Mouse (Mus musculus): Measurements from ENCODE around the gene Pde6h. TPM values are rescaled to one million over a fixed set of nuclear protein-coding genes. Genes with fewer than 3 reads are reported as not detected.

The Pde6h gene
- polyA plus RNA-seq, 1 experiment from 2014 or later, result not detected

DNA sequence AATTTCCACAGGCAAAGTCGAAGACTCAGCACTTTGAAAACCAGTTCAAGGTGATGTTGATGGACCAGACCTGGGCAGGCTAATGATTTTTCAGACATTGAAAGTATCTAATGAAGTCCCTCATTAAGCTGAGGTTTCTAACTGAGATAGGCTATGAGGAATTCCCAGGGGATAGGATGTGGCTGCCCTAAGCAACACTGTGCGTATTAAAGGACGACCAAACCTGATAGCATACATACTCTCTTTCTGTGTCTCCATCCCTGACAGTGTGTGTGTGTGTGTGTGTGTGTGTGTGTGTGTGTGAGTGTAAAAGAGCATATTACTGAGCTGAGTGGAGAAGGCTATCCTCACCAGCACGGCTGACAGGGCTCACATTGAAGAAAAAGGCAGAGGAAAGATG lies 80.7 kb downstream of the Pde6h start:
- ATAC-seq (ENCODE audit: insufficient number of reproducible peaks, insufficient read depth, low FRiP score, low TSS enrichment, low read depth), result no peak
- no peaks in the 10 kb centered on the region for H3K9me3 ChIP-seq
- H3K9ac ChIP-seq, result no peak overlapping the region
- H3K27me3 ChIP-seq, result no peaks in the 10 kb centered on the region
- no peak overlapping the region for H3K27ac ChIP-seq
- no peaks in the 10 kb centered on the region for H3K4me1 ChIP-seq
- H3K4me3 ChIP-seq, result no peak overlapping the region
- no peaks in the 10 kb centered on the region for H3K36me3 ChIP-seq
- no peak overlapping the region for H3K4me2 ChIP-seq
- WGBS, result 86% methylated on average over 4 of the region's 4 CpGs

DNA sequence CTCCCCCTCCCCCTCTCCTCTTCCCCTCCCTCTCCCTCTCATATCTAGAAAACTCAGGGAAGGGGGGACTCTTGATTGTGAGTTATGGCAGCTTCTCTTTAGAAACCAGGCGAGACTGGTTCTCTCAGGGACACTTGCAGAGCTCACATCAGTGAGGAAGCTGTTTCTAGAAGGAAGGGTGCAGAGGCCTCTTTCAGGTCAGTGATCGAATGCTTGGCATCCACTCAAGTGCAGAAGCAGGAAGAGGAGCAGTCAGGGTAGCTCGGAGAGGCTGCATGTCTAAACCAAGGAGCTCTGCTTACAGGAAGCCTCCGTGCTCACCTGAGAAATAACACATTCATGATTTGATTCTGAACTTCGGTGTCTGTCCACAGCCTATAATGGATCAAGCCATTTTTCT lies 87.6 kb downstream of the Pde6h start:
- H3K9me3 ChIP-seq, result no peaks in the 10 kb centered on the region
- 83% methylated on average over 5 of the region's 5 CpGs for WGBS

DNA sequence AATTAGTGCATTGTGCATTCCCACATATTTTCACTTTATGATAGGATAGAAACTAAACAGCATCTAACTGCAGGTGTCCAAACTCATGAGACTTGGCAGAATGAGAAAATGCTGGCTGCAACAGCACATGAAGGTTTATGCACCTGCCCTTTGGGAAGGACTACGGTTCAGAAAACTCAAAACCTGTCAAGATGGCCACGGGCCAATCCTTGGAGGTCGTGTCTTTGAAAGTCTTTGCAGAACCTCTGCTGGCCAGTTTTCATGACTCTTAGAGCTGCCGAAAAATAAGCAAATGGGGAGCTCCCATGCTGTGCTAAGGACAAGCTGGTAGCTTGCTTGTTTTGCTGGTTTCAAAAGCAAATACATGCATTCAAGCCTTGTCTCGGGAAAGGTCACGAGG lies 90.7 kb downstream of the Pde6h start:
- H3K27me3 ChIP-seq, result no peaks in the 10 kb centered on the region; the same call in 1 of the 2 replicates
- WGBS, result 82% methylated on average over 6 of the region's 6 CpGs
- H3K4me2 ChIP-seq, result no peak overlapping the region
- peaks cover 14% of the 10 kb centered on the region for H3K4me1 ChIP-seq
- H3K4me3 ChIP-seq, result no peak overlapping the region
- no peaks in the 10 kb centered on the region for H3K36me3 ChIP-seq
- no peak overlapping the region for H3K9ac ChIP-seq
- no peak for ATAC-seq (ENCODE audit: insufficient number of reproducible peaks, insufficient read depth, low FRiP score, low TSS enrichment, low read depth)
- no peaks in the 10 kb centered on the region for H3K9me3 ChIP-seq
- H3K27ac ChIP-seq, result no peak overlapping the region

More for the DNA sequence above, 87.6 kb downstream of the Pde6h start:
- Histone ChIP-seq H3K9ac (no peak overlapping the region), H3K4me3 (no peak overlapping the region), H3K27ac (no peak overlapping the region), H3K4me2 (no peak overlapping the region), H3K27me3 (no peaks in the 10 kb centered on the region; the same call in 1 of the 2 replicates), H3K4me1 (0 out of 2 replicates have a peak, but pooled peaks cover 4% of the 10 kb centered on the region), H3K36me3 (no peaks in the 10 kb centered on the region)
- ATAC-seq (ENCODE audit: insufficient number of reproducible peaks, insufficient read depth, low FRiP score, low TSS enrichment, low read depth), result no peak

DNA sequence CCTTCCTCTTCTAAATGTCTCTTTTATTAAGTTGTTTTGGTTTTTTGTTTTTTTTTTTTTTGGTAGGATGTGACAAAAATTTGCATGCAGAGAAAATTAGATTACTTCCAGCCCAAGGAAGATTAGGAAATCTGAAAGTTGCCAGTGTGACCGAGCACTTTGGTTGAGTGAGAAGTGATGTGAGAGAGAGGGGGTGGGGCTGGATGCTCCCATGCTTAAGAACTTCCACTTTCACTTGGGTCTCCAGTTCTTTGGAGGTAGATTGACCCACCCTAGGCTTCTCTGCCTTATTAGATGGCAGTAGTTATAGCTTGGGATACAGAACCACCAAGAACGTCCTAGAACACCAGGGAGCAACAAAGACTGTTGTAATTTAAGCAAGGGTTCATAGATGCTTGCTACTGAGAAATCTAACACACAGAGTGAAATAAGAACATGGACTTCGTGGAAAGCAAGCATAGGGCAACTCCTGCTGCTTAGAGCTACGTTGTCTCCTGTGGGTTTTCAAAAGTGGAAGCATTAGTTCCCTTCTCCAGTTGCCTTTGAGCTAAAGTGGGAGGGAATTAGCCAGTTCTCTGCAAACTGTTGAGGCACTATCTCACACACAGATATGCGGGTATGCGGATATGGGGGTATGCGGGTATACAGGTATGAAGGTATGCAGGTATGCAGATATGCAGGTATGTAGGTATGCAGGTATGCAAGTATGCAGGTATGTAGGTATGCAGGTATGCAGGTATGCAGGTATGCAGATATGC lies 93.8 kb downstream of the Pde6h start:
- WGBS, result 75% methylated on average over 7 of the region's 7 CpGs
- 0 out of 2 replicates have a peak overlapping the region, but pooled peaks have one; percentile 10 for H3K4me2 ChIP-seq
- peak overlapping the region; percentile 72 for H3K27ac ChIP-seq
- no peaks in the 10 kb centered on the region for H3K36me3 ChIP-seq
- no peak overlapping the region for H3K9ac ChIP-seq
- H3K9me3 ChIP-seq, result no peaks in the 10 kb centered on the region
- peaks cover 16% of the 10 kb centered on the region for H3K4me1 ChIP-seq
- no peaks in the 10 kb centered on the region; the same call in 1 of the 2 replicates for H3K27me3 ChIP-seq
- no peak for ATAC-seq (ENCODE audit: insufficient number of reproducible peaks, insufficient read depth, low FRiP score, low TSS enrichment, low read depth)
- H3K4me3 ChIP-seq, result no peak overlapping the region

Other genes with a start within 250 kb of the Pde6h start
- gene Gucy2c, start 142.1 kb upstream of the Pde6h start, polyA plus RNA-seq (2015; fragmentation: Nextera tagmentation; extraction: Ambion mirVana), result 0.36 TPM in 1 of 2 replicates, not detected in the other
- gene Hist4h4, start 119.4 kb upstream of the Pde6h start, polyA plus RNA-seq (2015; fragmentation: Nextera tagmentation; extraction: Ambion mirVana), result 0.80 and 0.99 TPM in 2 replicates
- gene H2afj, start 115.6 kb upstream of the Pde6h start, polyA plus RNA-seq (2015; fragmentation: Nextera tagmentation; extraction: Ambion mirVana), result 120 and 127 TPM in 2 replicates
- gene BC049715, start 96.2 kb upstream of the Pde6h start, polyA plus RNA-seq (2015; fragmentation: Nextera tagmentation; extraction: Ambion mirVana), result 2.2 and 4.3 TPM in 2 replicates
- gene Wbp11, start 95.6 kb upstream of the Pde6h start, polyA plus RNA-seq (2015; fragmentation: Nextera tagmentation; extraction: Ambion mirVana), result 110 and 112 TPM in 2 replicates
- gene Smco3, start 88.4 kb upstream of the Pde6h start, polyA plus RNA-seq (2015; fragmentation: Nextera tagmentation; extraction: Ambion mirVana), result 0.98 and 2.6 TPM in 2 replicates
- 2.8 and 3.1 TPM in 2 replicates for gene Art4, start 66.1 kb upstream of the Pde6h start, polyA plus RNA-seq (2015; fragmentation: Nextera tagmentation; extraction: Ambion mirVana)
- 101 and 192 TPM in 2 replicates for gene Mgp, start 48.0 kb upstream of the Pde6h start, polyA plus RNA-seq (2015; fragmentation: Nextera tagmentation; extraction: Ambion mirVana)
- gene Erp27, start 1.7 kb upstream of the Pde6h start, polyA plus RNA-seq (2015; fragmentation: Nextera tagmentation; extraction: Ambion mirVana), result 0.30 TPM in 1 of 2 replicates, not detected in the other
- 85.4 and 93.8 TPM in 2 replicates for gene Arhgdib, start 18.1 kb downstream of the Pde6h start, polyA plus RNA-seq (2015; fragmentation: Nextera tagmentation; extraction: Ambion mirVana)
- gene Rerg, start 246.7 kb downstream of the Pde6h start, polyA plus RNA-seq (2015; fragmentation: Nextera tagmentation; extraction: Ambion mirVana), result 19.4 and 37.6 TPM in 2 replicates